ENCODE assay signal across 9 mouse cellular contexts in the genomic region with DNA sequence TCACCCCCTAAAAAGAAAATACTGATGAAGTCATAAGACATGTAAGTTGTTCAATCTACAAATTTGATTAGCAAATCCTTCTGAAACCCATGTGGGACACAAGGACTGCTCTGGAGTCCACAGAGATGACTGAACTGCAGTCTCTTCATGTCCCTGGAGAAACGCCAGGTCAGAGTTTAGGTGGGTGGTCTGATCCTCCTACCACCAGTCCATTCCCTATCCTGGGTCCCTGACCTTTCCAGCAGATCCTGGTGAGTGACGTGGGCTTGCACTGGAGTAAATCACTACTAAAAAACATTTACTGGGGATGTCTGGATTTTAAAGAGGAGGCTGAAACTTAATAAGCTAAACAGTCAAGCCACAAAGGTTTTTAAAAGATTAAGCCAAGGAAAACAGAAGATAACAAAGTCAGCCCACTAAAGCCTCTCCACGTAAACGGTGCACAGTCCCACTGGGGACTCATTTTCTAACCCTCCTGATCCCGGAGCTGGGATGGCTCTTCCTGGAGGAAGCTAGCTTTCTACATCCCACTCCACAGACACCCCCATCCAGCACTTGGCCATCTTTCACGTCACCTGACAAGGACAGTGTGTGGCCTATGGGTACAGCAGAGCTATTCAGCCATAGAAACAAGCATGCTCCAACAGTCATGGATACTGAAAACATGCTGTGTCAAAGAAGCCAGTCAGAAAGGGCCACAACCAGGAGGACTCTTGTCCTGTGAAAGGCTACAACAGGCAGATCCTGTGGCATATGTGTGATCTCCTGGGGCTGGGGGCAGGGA. TPM values are rescaled to one million over a fixed set of nuclear protein-coding genes. Genes with fewer than 3 reads are reported as not detected.
DNase-seq lines count a peak whose midpoint lies in the region; ATAC-seq lines count a peak whose summit lies in the region.
"Had no signal": no experiment of that assay in that cellular context is flagged by ENCODE, and none has a peak within 500 bp of the region (broad histone marks: within the 10 kb centered on the region; RNA-seq: fewer than 3 reads in every experiment).

No protein-coding gene starts in this region.

- H3K9ac ChIP-seq in heart, embryonic 14.5 days (ENCODE audit: low read length), result peak overlapping the region; percentile 34
- H3K9ac ChIP-seq in lung, embryonic 16.5 days (ENCODE audit: low read length), result peak overlapping the region; percentile 43; the same call in 1 of the 2 replicates
- H3K9ac ChIP-seq in embryonic facial prominence, embryonic 15.5 days, result no peak overlapping the region
- H3K9ac ChIP-seq in stomach, embryonic 16.5 days (ENCODE audit: low read length), result peak overlapping the region; percentile 48; the same call in 1 of the 2 replicates

- no peaks in the 10 kb centered on the region for H3K27me3 ChIP-seq in heart, embryonic 14.5 days (ENCODE audit: control insufficient read depth, insufficient read depth, low read length)
- H3K27me3 ChIP-seq in lung, embryonic 16.5 days (ENCODE audit: control insufficient read depth, insufficient read depth, low read depth, low read length), result no peaks in the 10 kb centered on the region
- no peaks in the 10 kb centered on the region for H3K27me3 ChIP-seq in embryonic facial prominence, embryonic 15.5 days
- no peaks in the 10 kb centered on the region for H3K27me3 ChIP-seq in stomach, embryonic 16.5 days (ENCODE audit: control insufficient read depth, insufficient read depth, low read length)

- ATAC-seq in heart, embryonic 14.5 days (ENCODE audit: insufficient number of reproducible peaks, insufficient read depth, low FRiP score, low read depth), result no peak
- ATAC-seq in lung, embryonic 16.5 days (ENCODE audit: low read depth), result no peak
- no peak for ATAC-seq in embryonic facial prominence, embryonic 15.5 days (ENCODE audit: insufficient number of reproducible peaks, low FRiP score, low TSS enrichment, low read depth)
- ATAC-seq in stomach, embryonic 16.5 days (ENCODE audit: insufficient read depth, low FRiP score), result no peak

- peak overlapping the region; percentile 39 for H3K4me2 ChIP-seq in heart, embryonic 14.5 days (ENCODE audit: low read length)
- no peak overlapping the region for H3K4me2 ChIP-seq in lung, embryonic 16.5 days (ENCODE audit: low read depth, low read length)
- 0 out of 2 replicates have a peak overlapping the region, but pooled peaks have one; percentile 4 for H3K4me2 ChIP-seq in embryonic facial prominence, embryonic 15.5 days (replicated peaks)
- 0 out of 2 replicates have a peak overlapping the region, but pooled peaks have one; percentile 5 for H3K4me2 ChIP-seq in stomach, embryonic 16.5 days (ENCODE audit: low read depth, low read length)

- H3K4me3 ChIP-seq in heart, embryonic 14.5 days (ENCODE audit: control insufficient read depth in 1 of 2, insufficient read depth in 1 of 2, low read depth in 1 of 2, low read length in 2 of 2), result no peak overlapping the region
- H3K4me3 ChIP-seq in lung, embryonic 16.5 days (ENCODE audit: low read length), result no peak overlapping the region
- no peak overlapping the region for H3K4me3 ChIP-seq in embryonic facial prominence, embryonic 15.5 days (replicated peaks)
- 0 out of 2 replicates have a peak overlapping the region, but pooled peaks have one; percentile 6 for H3K4me3 ChIP-seq in stomach, embryonic 16.5 days (replicated peaks; ENCODE audit: low read length)

- peaks cover 12 to 43% of the 10 kb centered on the region in 2 experiments for H3K4me1 ChIP-seq in heart, embryonic 14.5 days (ENCODE audit: control insufficient read depth in 2 of 2, insufficient read depth in 2 of 2, low read length in 2 of 2)
- H3K4me1 ChIP-seq in lung, embryonic 16.5 days (replicated peaks; ENCODE audit: control insufficient read depth, insufficient read depth, low read length), result peaks cover 33% of the 10 kb centered on the region
- H3K4me1 ChIP-seq in embryonic facial prominence, embryonic 15.5 days, result peaks cover 43% of the 10 kb centered on the region
- peaks cover 41% of the 10 kb centered on the region for H3K4me1 ChIP-seq in stomach, embryonic 16.5 days (ENCODE audit: control insufficient read depth, insufficient read depth, low read length)

- intact Hi-C loops in heart, postnatal 14 days (cut with DNase I), result no loop called here

- no peaks in the 10 kb centered on the region for H3K9me3 ChIP-seq in heart, embryonic 14.5 days (ENCODE audit: control insufficient read depth, low read length)
- no peaks in the 10 kb centered on the region for H3K9me3 ChIP-seq in lung, embryonic 16.5 days (ENCODE audit: control insufficient read depth, low read length)
- no peaks in the 10 kb centered on the region for H3K9me3 ChIP-seq in embryonic facial prominence, embryonic 15.5 days (replicated peaks)
- no peaks in the 10 kb centered on the region for H3K9me3 ChIP-seq in stomach, embryonic 16.5 days (replicated peaks; ENCODE audit: control insufficient read depth, low read length)

- peak overlapping the region; percentile 25 to 54 for H3K27ac ChIP-seq in heart, embryonic 14.5 days (replicated peaks in 1 of 2; ENCODE audit: control insufficient read depth in 1 of 2, insufficient read depth in 1 of 2, low read depth in 2 of 2, low read length in 2 of 2)
- peak overlapping the region; percentile 7; the same call in 1 of the 2 replicates for H3K27ac ChIP-seq in lung, embryonic 16.5 days (ENCODE audit: low read length)
- H3K27ac ChIP-seq in embryonic facial prominence, embryonic 15.5 days (replicated peaks), result no peak overlapping the region
- peak overlapping the region; percentile 49 for H3K27ac ChIP-seq in stomach, embryonic 16.5 days (ENCODE audit: low read length)

- WGBS in heart, embryonic 14.5 days, result 42% methylated on average over 6 of the region's 6 CpGs
- 46% methylated on average over 6 of the region's 6 CpGs for WGBS in lung, embryonic 16.5 days
- WGBS in embryonic facial prominence, embryonic 15.5 days, result 53% methylated on average over 6 of the region's 6 CpGs
- WGBS in stomach, embryonic 16.5 days, result 42% methylated on average over 6 of the region's 6 CpGs

- no peaks in the 10 kb centered on the region for H3K36me3 ChIP-seq in heart, embryonic 14.5 days (ENCODE audit: control insufficient read depth, insufficient read depth, low read length)
- H3K36me3 ChIP-seq in lung, embryonic 16.5 days (ENCODE audit: control insufficient read depth, insufficient read depth, low read length), result no peaks in the 10 kb centered on the region
- H3K36me3 ChIP-seq in embryonic facial prominence, embryonic 15.5 days, result no peaks in the 10 kb centered on the region
- no peaks in the 10 kb centered on the region for H3K36me3 ChIP-seq in stomach, embryonic 16.5 days (ENCODE audit: control insufficient read depth, insufficient read depth, low read length)

- no peak for DNase-seq in heart, postnatal 14 days
- no peak for DNase-seq in lung, adult 18-20 months
- DNase-seq in Muller cell, postnatal 12 days (ENCODE audit: inconsistent ontology term), result no peak
- DNase-seq: gastrocnemius, postnatal 10 days; kidney, adult 18-20 months had no signal

RNA-seq across cellular contexts. Expression of gene Vps26c, which starts 2.8 kb away (rescaled TPM):
- 49.4 and 56.3 TPM in 2 replicates for polyA plus RNA-seq in heart, embryonic 14.5 days (2014; fragmentation: Nextera tagmentation; extraction: Ambion mirVana)
- total RNA-seq in heart, postnatal 14 days (2021), result 10 to 100 TPM; 26.7 to 27.8 TPM
- polyA plus RNA-seq in lung, embryonic 16.5 days (2015; fragmentation: Nextera tagmentation; extraction: Ambion mirVana), result 57.8 and 68.0 TPM in 2 replicates
- polyA plus RNA-seq in embryonic facial prominence, embryonic 15.5 days (2015; fragmentation: Nextera tagmentation; extraction: Ambion mirVana), result 55.8 and 56.1 TPM in 2 replicates
- polyA plus RNA-seq in stomach, embryonic 16.5 days (2015; fragmentation: Nextera tagmentation; extraction: Ambion mirVana), result 52.7 and 53.3 TPM in 2 replicates

RNA-seq across cellular contexts. Expression of gene Dyrk1a, which starts 46.0 kb away (rescaled TPM):
- polyA plus RNA-seq in heart, embryonic 14.5 days (2014; fragmentation: Nextera tagmentation; extraction: Ambion mirVana), result 12.2 and 12.3 TPM in 2 replicates
- 10 to 100 TPM; 68.6 to 69.6 TPM for total RNA-seq in heart, postnatal 14 days (2021)
- 8.0 and 9.0 TPM in 2 replicates for polyA plus RNA-seq in lung, embryonic 16.5 days (2015; fragmentation: Nextera tagmentation; extraction: Ambion mirVana)
- 9.1 and 9.7 TPM in 2 replicates for polyA plus RNA-seq in embryonic facial prominence, embryonic 15.5 days (2015; fragmentation: Nextera tagmentation; extraction: Ambion mirVana)
- 7.4 TPM in 2 replicates for polyA plus RNA-seq in stomach, embryonic 16.5 days (2015; fragmentation: Nextera tagmentation; extraction: Ambion mirVana)
